Comparison of ENCODE assay signal across 18 mouse cellular contexts in genomic region chr15:96281236-96281635, GRCm38 (mm10). TPM values are rescaled to one million over a fixed set of nuclear protein-coding genes. Genes with fewer than 3 reads are reported as not detected.
DNase-seq lines count a peak whose midpoint lies in the region; ATAC-seq and TF ChIP-seq lines count a peak whose summit lies in the region.
"Had no signal": no experiment of that assay in that cellular context is flagged by ENCODE, and none has a peak within 500 bp of the region (broad histone marks: within the 10 kb centered on the region; RNA-seq: fewer than 3 reads in every experiment).

No protein-coding gene starts in this region.

- H3K36me3 ChIP-seq in forebrain, embryonic 16.5 days (ENCODE audit: control insufficient read depth, insufficient read depth) = no peaks in the 10 kb centered on the region; the same call in 1 of the 2 replicates
- H3K36me3 ChIP-seq in forebrain, embryonic 15.5 days = peaks cover 25% of the 10 kb centered on the region; the same call in 1 of the 2 replicates
- peaks cover 66% of the 10 kb centered on the region for H3K36me3 ChIP-seq in megakaryocyte, embryonic 14.5 days (replicated peaks; ENCODE audit: low read length)
- no peaks in the 10 kb centered on the region for H3K36me3 ChIP-seq in hindbrain, postnatal 0 days (ENCODE audit: insufficient read depth, low read length)
- peaks cover 29% of the 10 kb centered on the region for H3K36me3 ChIP-seq in neural tube, embryonic 15.5 days

- peak overlapping the region; percentile 28; the same call in 1 of the 2 replicates for H3K4me2 ChIP-seq in forebrain, embryonic 16.5 days (ENCODE audit: low read length)
- H3K4me2 ChIP-seq in forebrain, embryonic 15.5 days (replicated peaks) = no peak overlapping the region; the same call in 1 of the 2 replicates
- H3K4me2 ChIP-seq in hindbrain, postnatal 0 days (ENCODE audit: low read depth, low read length) = peak overlapping the region; percentile 71
- peak overlapping the region; percentile 85 for H3K4me2 ChIP-seq in neural tube, embryonic 15.5 days
- H3K4me2 ChIP-seq: limb, embryonic 13.5 days had no signal

- DNase-seq in hindbrain, postnatal 0 days (ENCODE audit: low spot score) = no peak
- DNase-seq in gastrocnemius, adult 8-10 months (ENCODE audit: low spot score in 2 of 2) = no peak
- DNase-seq in layer of hippocampus, adult 9-10 months (ENCODE audit: low spot score) = no peak
- DNase-seq: gastrocnemius, postnatal 36 days; heart, postnatal 14 days; kidney, adult 9 months; liver, postnatal 0 days; lung, postnatal 4 days; right cerebral cortex, postnatal 4 days had no signal

- H3K4me1 ChIP-seq in forebrain, embryonic 16.5 days (replicated peaks; ENCODE audit: control insufficient read depth, insufficient read depth, low read length) = peaks cover 22% of the 10 kb centered on the region
- H3K4me1 ChIP-seq in forebrain, embryonic 15.5 days = peaks cover 36% of the 10 kb centered on the region
- H3K4me1 ChIP-seq in megakaryocyte, embryonic 14.5 days = peaks cover 76% of the 10 kb centered on the region
- H3K4me1 ChIP-seq in hindbrain, postnatal 0 days (ENCODE audit: insufficient read depth, low read length) = peaks cover 9% of the 10 kb centered on the region; the same call in 1 of the 2 replicates
- peaks cover 36% of the 10 kb centered on the region for H3K4me1 ChIP-seq in neural tube, embryonic 15.5 days

- H3K27ac ChIP-seq in forebrain, embryonic 16.5 days (ENCODE audit: low read length) = no peak overlapping the region
- no peak overlapping the region for H3K27ac ChIP-seq in forebrain, embryonic 15.5 days (replicated peaks)
- H3K27ac ChIP-seq in hindbrain, postnatal 0 days = no peak overlapping the region
- H3K27ac ChIP-seq in neural tube, embryonic 15.5 days (replicated peaks) = no peak overlapping the region
- H3K27ac ChIP-seq: embryonic facial prominence, embryonic 13.5 days; left cerebral cortex, adult 2 months; limb, embryonic 13.5 days had no signal

- H3K9me3 ChIP-seq in forebrain, embryonic 16.5 days (ENCODE audit: control insufficient read depth, low read length) = 0 out of 2 replicates have a peak, but pooled peaks cover 4% of the 10 kb centered on the region
- H3K9me3 ChIP-seq in forebrain, embryonic 15.5 days = no peaks in the 10 kb centered on the region
- H3K9me3 ChIP-seq in megakaryocyte, embryonic 14.5 days = peaks cover 3% of the 10 kb centered on the region; the same call in 1 of the 2 replicates
- H3K9me3 ChIP-seq in hindbrain, postnatal 0 days (ENCODE audit: low read length) = no peaks in the 10 kb centered on the region
- 0 out of 2 replicates have a peak, but pooled peaks cover 3% of the 10 kb centered on the region for H3K9me3 ChIP-seq in neural tube, embryonic 15.5 days (replicated peaks)
- H3K9me3 ChIP-seq: embryonic facial prominence, embryonic 13.5 days had no signal

- TF ChIP-seq CTCF in hindbrain, postnatal 0 days (IDR thresholded peaks at IDR 0.05; ENCODE audit: low read depth) = no peak

- no peaks in the 10 kb centered on the region for H3K27me3 ChIP-seq in forebrain, embryonic 16.5 days (replicated peaks; ENCODE audit: control insufficient read depth, insufficient read depth, low read length)
- no peaks in the 10 kb centered on the region for H3K27me3 ChIP-seq in forebrain, embryonic 15.5 days
- H3K27me3 ChIP-seq in megakaryocyte, embryonic 14.5 days (replicated peaks) = no peaks in the 10 kb centered on the region
- no peaks in the 10 kb centered on the region for H3K27me3 ChIP-seq in hindbrain, postnatal 0 days (ENCODE audit: insufficient read depth, low read length)
- H3K27me3 ChIP-seq in neural tube, embryonic 15.5 days (replicated peaks) = no peaks in the 10 kb centered on the region
- H3K27me3 ChIP-seq: embryonic facial prominence, embryonic 13.5 days; limb, embryonic 13.5 days had no signal

- H3K9ac ChIP-seq in forebrain, embryonic 16.5 days (replicated peaks; ENCODE audit: low read depth, low read length) = no peak overlapping the region
- H3K9ac ChIP-seq in forebrain, embryonic 15.5 days (replicated peaks) = no peak overlapping the region
- no peak overlapping the region for H3K9ac ChIP-seq in hindbrain, postnatal 0 days (replicated peaks; ENCODE audit: low read length)
- H3K9ac ChIP-seq in neural tube, embryonic 15.5 days (replicated peaks) = no peak overlapping the region
- H3K9ac ChIP-seq: embryonic facial prominence, embryonic 13.5 days; limb, embryonic 13.5 days; liver, postnatal 0 days had no signal

- no peak for ATAC-seq in forebrain, embryonic 16.5 days
- no peak for ATAC-seq in forebrain, embryonic 15.5 days (replicated peaks)
- no peak for ATAC-seq in megakaryocyte, adult 5-6 weeks (ENCODE audit: poor library complexity, severe bottlenecking)
- no peak for ATAC-seq in hindbrain, postnatal 0 days
- no peak for ATAC-seq in neural tube, embryonic 15.5 days (ENCODE audit: low FRiP score)
- ATAC-seq: activated CD4-positive, CD25-positive, alpha-beta regulatory T cell, adult 4 months; liver, postnatal 0 days had no signal

- H3K4me3 ChIP-seq in forebrain, embryonic 16.5 days (replicated peaks; ENCODE audit: low read length) = no peak overlapping the region
- H3K4me3 ChIP-seq in forebrain, embryonic 15.5 days = no peak overlapping the region
- H3K4me3 ChIP-seq in megakaryocyte, embryonic 14.5 days (replicated peaks) = peak overlapping the region; percentile 83
- peak overlapping the region; percentile 95; the same call in 1 of the 2 replicates for H3K4me3 ChIP-seq in hindbrain, postnatal 0 days (ENCODE audit: low read length)
- H3K4me3 ChIP-seq in neural tube, embryonic 15.5 days (replicated peaks) = 0 out of 2 replicates have a peak overlapping the region, but pooled peaks have one; percentile 2
- H3K4me3 ChIP-seq: embryonic facial prominence, embryonic 13.5 days; left cerebral cortex, adult 2 months; limb, embryonic 13.5 days had no signal

- 78% methylated on average over 5 of the region's 5 CpGs for WGBS in forebrain, embryonic 16.5 days
- 83% methylated on average over 5 of the region's 5 CpGs for WGBS in forebrain, embryonic 15.5 days
- 79% methylated on average over 5 of the region's 5 CpGs for WGBS in hindbrain, postnatal 0 days
- 91% methylated on average over 5 of the region's 5 CpGs for WGBS in neural tube, embryonic 15.5 days

RNA-seq across cellular contexts. Expression of gene Arid2, which starts 6.1 kb away (rescaled TPM):
- 28.7 and 29.8 TPM in 2 replicates for polyA plus RNA-seq in forebrain, embryonic 16.5 days (2015; fragmentation: Nextera tagmentation; extraction: Ambion mirVana)
- polyA plus RNA-seq in forebrain, embryonic 15.5 days (2015; fragmentation: Nextera tagmentation; extraction: Ambion mirVana) = 27.4 and 29.9 TPM in 2 replicates
- polyA plus RNA-seq in megakaryocyte, embryonic 14.5 days (2012; ENCODE audit: insufficient read depth, low replicate concordance) = 4.4 and 5.9 TPM in 2 replicates
- 39.0 and 44.5 TPM in 2 replicates for total RNA-seq in megakaryocyte, adult 5-6 weeks (2015)
- 28.5 and 36.2 TPM in 2 replicates for total RNA-seq in megakaryocyte, adult 5-6 weeks (2017)
- total RNA-seq in hindbrain, postnatal 0 days (2014; rRNA removed) = 35.0 and 38.4 TPM in 2 replicates
- polyA plus RNA-seq in hindbrain, postnatal 0 days (2015; fragmentation: Nextera tagmentation; extraction: Ambion mirVana) = 11.2 and 11.5 TPM in 2 replicates
- 15.9 and 18.1 TPM in 2 replicates for polyA plus RNA-seq in neural tube, embryonic 15.5 days (2015; fragmentation: Nextera tagmentation; extraction: Ambion mirVana)
- total RNA-seq in gastrocnemius, adult 8-10 months (2022) = 10 to 100 TPM; 10.2 to 12.0 (median 11.2) TPM

Comparison
In these comparisons a context has a peak if more than half of its experiments do, and no peak if none do; other contexts are left out.
1. H3K4me3 ChIP-seq: peak in megakaryocyte, embryonic 14.5 days (single experiment), hindbrain, postnatal 0 days (single experiment) and neural tube, embryonic 15.5 days (single experiment); none in forebrain, embryonic 16.5 days (single experiment) and forebrain, embryonic 15.5 days (single experiment).